ENCODE assay signal across 8 mouse cellular contexts in the genomic region with DNA sequence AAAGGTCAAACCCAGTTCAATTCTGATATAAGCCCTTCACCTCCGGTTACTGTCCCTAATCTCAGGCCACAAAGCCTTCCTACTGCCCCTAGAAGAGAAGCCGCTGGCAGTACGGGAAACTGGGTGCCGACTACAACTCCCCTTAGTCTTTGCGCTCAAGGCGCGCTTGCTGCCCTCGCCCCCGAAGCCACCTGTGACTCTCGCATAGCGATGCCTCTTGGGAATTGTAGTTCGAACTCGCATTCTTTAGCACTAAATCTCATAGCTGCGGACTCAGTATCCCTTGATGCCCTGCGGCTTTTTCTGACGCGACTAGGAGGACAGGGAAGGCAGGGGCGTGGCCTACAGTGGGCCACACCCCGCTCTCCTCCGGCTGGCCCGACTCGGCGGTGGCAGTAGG. TPM values are rescaled to one million over a fixed set of nuclear protein-coding genes. Genes with fewer than 3 reads are reported as not detected.
DNase-seq lines count a peak whose midpoint lies in the region; ATAC-seq and TF ChIP-seq lines count a peak whose summit lies in the region.

TSS of gene Gtpbp2 (plus strand) at position 347 of the 400 bp plus-strand sequence.

- peak within 1 kb of the TSS; percentile 81 for H3K4me2 ChIP-seq in embryonic facial prominence, embryonic 11.5 days (ENCODE audit: low read depth, low read length)
- peak within 1 kb of the TSS; percentile 66 for H3K4me2 ChIP-seq in midbrain, embryonic 13.5 days (replicated peaks)

- peak; percentile 98 for DNase-seq in ovary, adult 18-20 months (ENCODE audit: low spot score)
- DNase-seq in ovary, postnatal 10 days (ENCODE audit: low spot score): no peak
- peak; percentile 100 for DNase-seq in embryonic facial prominence, embryonic 11.5 days (ENCODE audit: low spot score)
- peak; percentile 99 for DNase-seq in kidney, adult 11 months
- DNase-seq in limb, embryonic 10.5 days (ENCODE audit: low spot score): peak; percentile 94
- DNase-seq in spleen, adult 2 months (ENCODE audit: low read depth in 1 of 2, low spot score in 2 of 2): peak; percentile 95 to 99

- no peak for TF ChIP-seq CTCF in spleen, adult 2 months (IDR thresholded peaks at IDR 0.05; ENCODE audit: extremely low read depth, insufficient read depth, insufficient read length, insufficient replicate concordance)

- peak; percentile 92 for ATAC-seq in embryonic facial prominence, embryonic 11.5 days (replicated peaks; ENCODE audit: insufficient number of reproducible peaks, low FRiP score, low TSS enrichment, low read depth)
- peak; percentile 86 for ATAC-seq in granulocyte monocyte progenitor cell, adult 5-6 weeks (replicated peaks; ENCODE audit: poor library complexity, severe bottlenecking)
- peak; percentile 96 for ATAC-seq in midbrain, embryonic 13.5 days

- H3K9ac ChIP-seq in embryonic facial prominence, embryonic 11.5 days (replicated peaks; ENCODE audit: low read length): peak within 1 kb of the TSS; percentile 75
- peak within 1 kb of the TSS; percentile 83 for H3K9ac ChIP-seq in midbrain, embryonic 13.5 days (replicated peaks)

- no peaks in the 10 kb centered on the region for H3K27me3 ChIP-seq in embryonic facial prominence, embryonic 11.5 days (ENCODE audit: control insufficient read depth, insufficient read depth, low read length)
- H3K27me3 ChIP-seq in limb, embryonic 10.5 days (ENCODE audit: low read depth, poor library complexity, severe bottlenecking): no peaks in the 10 kb centered on the region
- H3K27me3 ChIP-seq in midbrain, embryonic 13.5 days: no peaks in the 10 kb centered on the region
- no peaks in the 10 kb centered on the region for H3K27me3 ChIP-seq in spleen, adult 2 months (ENCODE audit: control insufficient read depth, insufficient read depth, low read length)

- peak within 1 kb of the TSS; percentile 73 for H3K27ac ChIP-seq in embryonic facial prominence, embryonic 11.5 days (replicated peaks; ENCODE audit: low read depth, low read length)
- H3K27ac ChIP-seq in limb, embryonic 10.5 days: peak within 1 kb of the TSS; percentile 92
- H3K27ac ChIP-seq in midbrain, embryonic 13.5 days: peak within 1 kb of the TSS; percentile 64
- peak within 1 kb of the TSS; percentile 81 for H3K27ac ChIP-seq in spleen, adult 2 months (ENCODE audit: insufficient read depth, low read length)

- no peaks in the 10 kb centered on the region for H3K9me3 ChIP-seq in embryonic facial prominence, embryonic 11.5 days (replicated peaks; ENCODE audit: control insufficient read depth, low read length)
- no peaks in the 10 kb centered on the region for H3K9me3 ChIP-seq in limb, embryonic 10.5 days (replicated peaks)
- no peaks in the 10 kb centered on the region for H3K9me3 ChIP-seq in midbrain, embryonic 13.5 days

- 1% methylated on average over 22 of the region's 23 CpGs for WGBS in embryonic facial prominence, embryonic 11.5 days
- 0% methylated on average over 23 of the region's 23 CpGs for WGBS in limb, embryonic 10.5 days
- WGBS in midbrain, embryonic 13.5 days: under 1% methylated on average over 23 of the region's 23 CpGs
- WGBS in spleen, adult 2 months: under 1% methylated on average over 23 of the region's 23 CpGs

- TF ChIP-seq POLR2A in spleen, adult 2 months (IDR thresholded peaks at IDR 0.05; ENCODE audit: low read depth, low read length): no peak

- no peaks in the 10 kb centered on the region; the same call in none of the 2 replicates for H3K36me3 ChIP-seq in embryonic facial prominence, embryonic 11.5 days (replicated peaks; ENCODE audit: control insufficient read depth, insufficient read depth, low read depth, low read length)
- peaks cover 34% of the 10 kb centered on the region for H3K36me3 ChIP-seq in limb, embryonic 10.5 days
- H3K36me3 ChIP-seq in midbrain, embryonic 13.5 days: peaks cover 21% of the 10 kb centered on the region
- H3K36me3 ChIP-seq in spleen, adult 2 months (ENCODE audit: control insufficient read depth, insufficient read depth, low read length): peaks cover 12% of the 10 kb centered on the region

- H3K4me3 ChIP-seq in embryonic facial prominence, embryonic 11.5 days (ENCODE audit: low read depth, low read length): peak within 1 kb of the TSS; percentile 71
- H3K4me3 ChIP-seq in limb, embryonic 10.5 days: peak within 1 kb of the TSS; percentile 90
- peak within 1 kb of the TSS; percentile 76 for H3K4me3 ChIP-seq in midbrain, embryonic 13.5 days (replicated peaks)
- peak within 1 kb of the TSS; percentile 71 for H3K4me3 ChIP-seq in spleen, adult 2 months (ENCODE audit: extremely low read depth, insufficient read depth, insufficient read length)

- H3K4me1 ChIP-seq in embryonic facial prominence, embryonic 11.5 days (ENCODE audit: control insufficient read depth, insufficient read depth, low read length): no peaks in the 10 kb centered on the region
- H3K4me1 ChIP-seq in limb, embryonic 10.5 days: peaks cover 19% of the 10 kb centered on the region
- peaks cover 29% of the 10 kb centered on the region for H3K4me1 ChIP-seq in midbrain, embryonic 13.5 days (replicated peaks)
- peaks cover 12% of the 10 kb centered on the region; the same call in 1 of the 2 replicates for H3K4me1 ChIP-seq in spleen, adult 2 months (ENCODE audit: control insufficient read depth, insufficient read depth, insufficient read length)

RNA-seq across cellular contexts. Expression of gene Gtpbp2, which starts in this region (rescaled TPM):
- polyA plus RNA-seq in embryonic facial prominence, embryonic 11.5 days (2014; fragmentation: Nextera tagmentation; extraction: Ambion mirVana): 18.1 and 19.3 TPM in 2 replicates
- 46.6 and 49.2 TPM in 2 replicates for total RNA-seq in granulocyte monocyte progenitor cell, adult 5-6 weeks (2014; fragmentation: Nextera tagmentation)
- 28.7 and 58.6 TPM in 2 replicates for total RNA-seq in granulocyte monocyte progenitor cell, adult 5-6 weeks (2017)
- polyA plus RNA-seq in limb, embryonic 10.5 days (2016; fragmentation: Nextera tagmentation; extraction: Ambion mirVana): 31.8 and 40.6 TPM in 2 replicates
- polyA plus RNA-seq in midbrain, embryonic 13.5 days (2015; fragmentation: Nextera tagmentation; extraction: Ambion mirVana): 38.7 and 40.8 TPM in 2 replicates
- polyA plus RNA-seq in spleen, adult 2 months (2012; rRNA removed): 176 and 177 TPM in 2 replicates
